Mouse (Mus musculus) ovary, postnatal 14 days (tissue): ENCODE results near the gene Col6a3.

Experiments
- DNase-seq: peaks from one replicate; pipeline ENCODE4 v3.0.0; 2022; ENCODE audit warnings: low spot score

Col6a3 gene

DNA sequence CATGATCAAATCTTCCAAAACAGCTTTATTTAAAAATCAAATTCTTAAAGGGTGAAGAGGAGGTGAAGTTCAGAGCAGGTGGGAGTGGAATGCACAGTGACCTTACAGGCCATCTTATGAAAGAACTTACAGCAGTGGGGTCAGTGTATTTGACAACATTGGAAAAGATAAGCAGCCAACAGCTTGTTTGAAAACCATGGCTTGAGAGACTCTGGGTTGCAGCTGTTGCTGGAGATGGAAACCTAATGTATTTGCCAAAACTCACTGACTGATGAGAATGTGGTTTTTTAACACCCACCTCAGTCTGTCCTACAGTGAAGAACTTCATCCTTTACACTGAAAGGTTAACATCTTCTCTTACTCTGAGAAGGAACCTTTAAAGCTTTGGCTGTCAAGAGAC, 120.4 kb downstream of the Col6a3 start:
- no peak for DNase-seq

DNA sequence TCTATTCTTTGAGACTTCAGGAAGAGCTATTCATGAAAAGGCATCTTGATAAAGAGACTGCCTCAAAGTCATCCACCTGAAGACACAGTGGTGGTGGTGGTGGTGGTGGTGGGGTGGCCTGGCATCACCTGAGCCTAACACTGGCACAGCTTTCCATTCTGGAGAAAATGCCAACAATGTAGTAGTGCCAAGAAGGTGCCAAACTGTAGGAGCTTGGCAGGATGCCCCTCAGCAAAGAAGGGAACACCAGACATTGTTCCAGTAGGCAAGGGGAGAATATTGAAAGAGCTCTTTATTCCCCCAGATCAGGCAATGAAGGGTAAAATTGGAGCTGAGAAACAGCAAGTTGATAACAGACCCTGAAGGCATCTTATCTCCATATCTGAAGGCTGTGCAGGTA, 121.8 kb downstream of the Col6a3 start:
- DNase-seq, result no peak

DNA sequence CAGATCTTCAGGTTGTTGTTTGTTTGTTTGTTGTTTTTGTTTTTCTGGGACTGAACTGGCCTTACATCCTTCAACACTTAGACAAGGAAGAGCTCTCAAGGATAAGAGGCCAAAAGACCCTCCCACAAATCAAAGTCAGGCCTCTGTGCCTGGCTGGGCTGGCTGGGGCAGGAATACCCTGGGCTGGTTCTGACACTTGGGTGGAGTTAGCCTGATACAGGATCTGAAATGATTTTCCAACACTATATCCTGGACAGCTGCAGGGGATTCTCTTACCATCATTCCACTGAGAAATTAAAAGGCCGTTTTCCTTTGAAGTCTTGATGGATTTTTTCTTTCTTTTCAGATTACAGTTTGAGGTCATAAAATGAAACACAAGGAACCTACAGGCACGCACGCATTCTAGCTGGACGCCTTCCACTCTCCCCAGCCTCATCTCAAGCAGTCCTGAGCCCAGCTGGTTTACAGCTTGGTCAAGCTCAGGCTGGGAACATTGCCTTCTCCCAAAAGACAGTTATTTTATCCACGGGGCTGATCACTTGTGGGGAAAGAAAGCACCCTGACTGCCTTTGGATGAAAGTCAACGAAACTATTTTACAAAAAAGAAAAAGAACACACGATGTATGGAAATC, 123.0 kb downstream of the Col6a3 start:
- no peak for DNase-seq

DNA sequence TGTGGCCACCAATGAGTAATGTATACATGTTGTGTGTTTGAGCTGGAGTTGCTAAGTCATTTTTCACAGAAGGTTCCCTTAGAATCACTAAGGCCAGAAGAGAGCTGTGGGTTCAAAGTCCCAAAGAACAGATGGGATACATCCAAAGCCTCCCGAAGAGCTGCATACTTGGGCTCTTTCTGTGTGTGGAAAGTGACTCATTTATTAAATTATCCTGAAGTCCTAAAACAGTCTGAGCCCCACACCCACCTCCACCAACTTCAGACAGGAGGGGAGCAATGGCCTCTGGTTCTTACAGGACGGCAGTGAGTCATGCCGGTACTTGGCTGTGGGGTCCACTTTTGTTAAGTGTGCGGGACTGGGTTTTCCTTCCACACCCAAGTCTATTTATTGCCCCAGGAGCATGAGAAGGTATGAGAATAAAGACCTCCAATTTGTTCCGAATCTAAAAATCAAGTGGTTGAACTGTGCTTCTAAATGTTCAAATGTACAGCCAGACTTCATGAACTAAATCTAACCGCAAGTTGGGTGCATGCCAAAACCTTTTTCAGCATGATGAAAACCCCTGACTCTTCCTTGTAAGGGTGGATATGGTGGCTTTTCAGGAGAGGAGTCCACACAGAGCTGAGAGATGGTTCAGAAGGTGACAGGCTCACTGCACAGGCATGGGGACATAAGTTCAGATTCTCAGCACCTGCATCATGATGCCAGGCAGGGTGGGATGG, 124.8 kb downstream of the Col6a3 start:
- no peak for DNase-seq

DNA sequence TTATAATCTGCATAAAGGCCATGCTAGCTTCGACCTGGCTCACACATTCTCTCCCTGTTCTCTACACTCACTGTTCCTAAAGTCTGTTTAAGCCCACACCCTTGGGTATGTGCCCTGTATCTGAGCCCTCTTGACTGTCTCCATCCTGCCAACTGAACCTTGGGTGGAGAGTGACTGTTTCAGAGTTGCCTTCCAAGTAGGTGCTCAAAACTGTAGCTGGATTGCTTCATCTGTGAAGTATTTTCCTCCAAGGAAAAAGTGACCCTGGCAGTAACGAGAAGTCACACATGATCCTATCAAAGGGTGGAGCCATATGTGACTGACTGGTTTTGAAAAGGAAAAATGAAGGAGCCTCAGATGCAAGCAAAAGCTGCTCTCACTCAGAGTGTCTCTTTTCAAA, 127.5 kb downstream of the Col6a3 start:
- no peak for DNase-seq
